Mouse (Mus musculus) midbrain, embryonic 13.5 days (tissue): Measurements from ENCODE around the gene Glmn. TPM values are rescaled to one million over a fixed set of nuclear protein-coding genes. Genes with fewer than 3 reads are reported as not detected.

Experiments
- ATAC-seq: fragments of 200-750 bp; cut with Nextera tagmentation; 2 replicates; pipeline ENCODE4 v1.8.0; 2017; ENCODE audit warnings: mild to moderate bottlenecking, moderate TSS enrichment, moderate library complexity
- H3K27ac ChIP-seq: fragments of 300-500 bp; sonication (generic); 2 replicates; pipeline ENCODE4 v1.5.1; 2015; ENCODE audit warnings: inconsistent platforms, mild to moderate bottlenecking, moderate library complexity
- H3K27me3 ChIP-seq: fragments of 300-500 bp; sonication (generic); 2 replicates; pipeline ENCODE4 v1.6.1; 2015; ENCODE audit warnings: mild to moderate bottlenecking, inconsistent platforms
- H3K36me3 ChIP-seq: fragments of 300-500 bp; sonication (generic); 2 replicates; pipeline ENCODE4 v1.6.1; 2015; ENCODE audit warnings: mild to moderate bottlenecking, inconsistent platforms
- H3K4me1 ChIP-seq: fragments of 300-500 bp; sonication (generic); replicated peaks from 2 replicates; pipeline ENCODE4 v1.6.1; 2015; ENCODE audit warnings: inconsistent platforms
- H3K4me2 ChIP-seq: fragments of 300-500 bp; sonication (generic); replicated peaks from 2 replicates; pipeline ENCODE4 v1.6.1; 2015; ENCODE audit warnings: moderate library complexity, mild to moderate bottlenecking, inconsistent platforms
- H3K4me3 ChIP-seq: fragments of 300-500 bp; sonication (generic); replicated peaks from 2 replicates; pipeline ENCODE4 v1.5.1; 2015; ENCODE audit warnings: mild to moderate bottlenecking, inconsistent platforms
- H3K9ac ChIP-seq: fragments of 300-500 bp; sonication (generic); replicated peaks from 2 replicates; pipeline ENCODE4 v1.6.1; 2015; ENCODE audit warnings: mild to moderate bottlenecking, inconsistent platforms
- H3K9me3 ChIP-seq: fragments of 300-500 bp; sonication (generic); 2 replicates; pipeline ENCODE4 v1.6.1; 2016; ENCODE audit warnings: mild to moderate bottlenecking, inconsistent platforms
- WGBS: fragments of 180-500 bp; shearing (Covaris S2); methylation state at CpG from one replicate; pipeline ENCODE4 v1.1.7; 2015; 5-methylcytosine and 5-hydroxymethylcytosine counted together
- polyA plus RNA-seq: library from polyadenylated mRNA; unstranded; fragments of >200 nt; fragmentation: Nextera tagmentation; extraction: Ambion mirVana; gene quantifications from 2 replicates; pipeline ENCODE4 v1.2.1, GENCODE M21; 2015

Glmn gene
- polyA plus RNA-seq: 32.6 and 42.3 TPM in 2 replicates

DNA sequence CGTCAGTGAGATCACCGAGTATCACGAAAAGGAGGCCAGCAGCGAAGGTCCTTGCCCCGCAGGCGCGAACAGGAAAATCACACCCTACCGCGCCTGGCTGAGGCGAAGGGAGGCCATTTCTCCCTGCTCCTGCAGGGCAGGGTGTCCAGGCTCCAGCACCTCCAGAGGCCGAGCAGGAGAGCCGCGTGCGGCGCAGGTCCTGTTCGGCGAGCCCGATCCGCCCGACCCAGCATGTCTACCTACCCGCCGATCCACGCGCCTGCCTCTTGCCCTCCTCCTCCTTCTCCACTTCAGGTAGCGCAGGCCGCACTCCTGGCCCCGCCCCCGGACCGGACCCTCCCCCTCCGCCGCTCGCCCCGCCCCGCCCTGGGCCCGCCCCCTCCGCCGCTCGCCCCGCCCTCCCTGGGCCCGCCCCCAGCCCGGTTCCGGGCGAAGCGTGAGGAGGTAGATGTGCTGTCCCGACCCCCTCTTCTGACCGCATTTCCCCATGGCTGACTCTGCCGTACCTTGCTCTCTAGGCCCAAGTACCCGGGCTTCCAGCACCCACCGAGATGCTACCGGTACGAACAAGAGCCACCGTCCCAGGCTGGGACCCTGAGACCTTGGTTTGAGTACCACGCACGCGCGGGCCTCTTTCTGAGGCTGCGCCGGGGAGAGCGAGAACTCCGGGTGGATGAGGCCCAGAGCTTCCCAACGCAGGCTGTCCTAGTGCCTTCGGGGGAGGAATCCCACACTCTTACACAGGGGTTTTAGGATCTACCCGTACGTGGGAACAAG, at the start of gene Glmn, which contains the start of gene Rpap2:
Glmn (minus strand) TSS at position 588 of the 777 bp plus-strand sequence.
Rpap2 (plus strand) TSS at position 73 of the 777 bp plus-strand sequence.
- H3K9ac ChIP-seq: peak within 1 kb of the TSS; percentile 82
- H3K4me3 ChIP-seq: peak within 1 kb of the TSS; percentile 65
- peaks cover 16% of the 10 kb centered on the region for H3K36me3 ChIP-seq
- under 1% methylated on average over 59 of the region's 64 CpGs for WGBS
- no peaks in the 10 kb centered on the region for H3K9me3 ChIP-seq
- no peaks in the 10 kb centered on the region for H3K27me3 ChIP-seq
- H3K4me1 ChIP-seq: peaks cover 11% of the 10 kb centered on the region
- H3K4me2 ChIP-seq: peak within 1 kb of the TSS; percentile 72
- peak; percentile 97 for ATAC-seq
- H3K27ac ChIP-seq: peak within 1 kb of the TSS; percentile 88

GRCm38 (mm10) chr5:107645935-107646334, 48.2 kb upstream of the Glmn start:
- no peak overlapping the region for H3K4me3 ChIP-seq
- 84% methylated on average over 2 of the region's 2 CpGs for WGBS
- no peak for ATAC-seq
- no peaks in the 10 kb centered on the region for H3K27me3 ChIP-seq
- no peaks in the 10 kb centered on the region for H3K9me3 ChIP-seq
- H3K36me3 ChIP-seq: peaks cover 10% of the 10 kb centered on the region; the same call in 1 of the 2 replicates
- H3K4me1 ChIP-seq: no peaks in the 10 kb centered on the region
- no peak overlapping the region for H3K27ac ChIP-seq
- no peak overlapping the region for H3K4me2 ChIP-seq
- no peak overlapping the region for H3K9ac ChIP-seq

GRCm38 (mm10) chr5:107644595-107644994, 46.9 kb upstream of the Glmn start:
- Histone ChIP-seq H3K4me3 (no peak overlapping the region), H3K4me1 (no peaks in the 10 kb centered on the region), H3K4me2 (no peak overlapping the region), H3K9ac (no peak overlapping the region), H3K9me3 (no peaks in the 10 kb centered on the region), H3K36me3 (peaks cover 10% of the 10 kb centered on the region; the same call in 1 of the 2 replicates), H3K27ac (no peak overlapping the region), H3K27me3 (no peaks in the 10 kb centered on the region)
- no peak for ATAC-seq
- WGBS: 96% methylated on average over 2 of the region's 2 CpGs

DNA sequence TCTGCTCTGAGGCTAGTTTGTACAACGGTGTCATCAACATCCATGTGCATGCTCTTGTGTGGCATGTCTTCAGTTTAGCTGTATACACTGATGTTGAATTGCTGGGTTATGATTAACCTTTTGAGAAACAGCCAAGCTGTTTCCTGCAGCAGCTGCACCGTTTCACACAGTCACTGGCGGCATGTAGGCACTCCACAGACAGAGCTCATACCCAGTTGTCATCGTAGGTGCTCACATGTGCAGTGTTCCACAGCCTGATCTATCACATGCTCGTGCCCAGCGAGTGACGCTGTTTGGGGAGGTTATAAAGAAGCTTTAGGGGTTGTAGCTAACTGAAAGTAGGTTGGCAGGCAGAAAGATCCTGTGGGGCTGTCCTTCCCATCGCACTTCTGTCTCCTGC, 40.7 kb upstream of the Glmn start:
- H3K4me3 ChIP-seq: no peak overlapping the region

DNA sequence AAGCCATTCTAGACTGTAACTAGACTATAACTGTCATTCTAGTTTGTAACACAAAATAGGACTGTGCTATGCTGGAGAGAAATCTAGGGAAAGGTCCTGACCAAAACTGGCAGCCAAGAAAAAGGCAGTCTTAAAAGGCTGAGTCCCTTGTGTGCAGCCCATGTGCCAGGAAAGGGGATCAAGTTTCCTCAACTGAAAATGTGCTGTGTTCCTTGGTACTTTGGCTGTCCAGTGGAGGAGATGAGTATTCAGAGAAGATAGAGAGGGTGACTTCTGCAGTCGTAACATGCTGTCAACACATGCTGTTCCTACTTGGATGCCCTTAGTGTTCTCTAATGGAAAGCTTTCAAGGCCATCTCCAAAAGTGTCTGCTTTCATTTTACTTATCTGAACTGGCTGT, 39.4 kb upstream of the Glmn start:
- Histone ChIP-seq H3K36me3 (peaks cover 14% of the 10 kb centered on the region; the same call in 1 of the 2 replicates), H3K9ac (no peak overlapping the region), H3K4me3 (no peak overlapping the region), H3K4me1 (no peaks in the 10 kb centered on the region), H3K4me2 (no peak overlapping the region), H3K27me3 (no peaks in the 10 kb centered on the region), H3K27ac (no peak overlapping the region), H3K9me3 (no peaks in the 10 kb centered on the region)
- 90% methylated on average over 1 of the region's 1 CpGs for WGBS
- ATAC-seq: no peak

More for the DNA sequence above, 40.7 kb upstream of the Glmn start:
- Histone ChIP-seq H3K27me3 (no peaks in the 10 kb centered on the region), H3K9ac (no peak overlapping the region), H3K9me3 (no peaks in the 10 kb centered on the region), H3K27ac (no peak overlapping the region), H3K4me2 (no peak overlapping the region), H3K36me3 (peaks cover 19% of the 10 kb centered on the region; the same call in 1 of the 2 replicates), H3K4me1 (no peaks in the 10 kb centered on the region)
- WGBS: 94% methylated on average over 8 of the region's 8 CpGs
- no peak for ATAC-seq

GRCm38 (mm10) chr5:107633651-107634050, 36.0 kb upstream of the Glmn start:
- Histone ChIP-seq H3K4me2 (no peak overlapping the region), H3K9ac (no peak overlapping the region), H3K36me3 (peaks cover 36% of the 10 kb centered on the region), H3K4me1 (no peaks in the 10 kb centered on the region), H3K4me3 (no peak overlapping the region), H3K27ac (no peak overlapping the region), H3K27me3 (no peaks in the 10 kb centered on the region), H3K9me3 (no peaks in the 10 kb centered on the region)
- ATAC-seq: no peak
- WGBS: 82% methylated on average over 4 of the region's 4 CpGs

GRCm38 (mm10) chr5:107621327-107621726, 23.6 kb upstream of the Glmn start:
- 94% methylated on average over 3 of the region's 3 CpGs for WGBS
- no peak for ATAC-seq
- Histone ChIP-seq H3K9me3 (no peaks in the 10 kb centered on the region), H3K4me2 (no peak overlapping the region), H3K36me3 (peaks cover 50% of the 10 kb centered on the region), H3K4me1 (no peaks in the 10 kb centered on the region), H3K27me3 (no peaks in the 10 kb centered on the region), H3K27ac (no peak overlapping the region), H3K4me3 (no peak overlapping the region), H3K9ac (no peak overlapping the region)

GRCm38 (mm10) chr5:107617986-107618385, 20.3 kb upstream of the Glmn start:
- 88% methylated on average over 6 of the region's 6 CpGs for WGBS
- Histone ChIP-seq H3K4me3 (no peak overlapping the region), H3K36me3 (peaks cover 44% of the 10 kb centered on the region), H3K4me1 (no peaks in the 10 kb centered on the region), H3K9ac (no peak overlapping the region), H3K27ac (no peak overlapping the region), H3K9me3 (no peaks in the 10 kb centered on the region), H3K4me2 (no peak overlapping the region), H3K27me3 (no peaks in the 10 kb centered on the region)
- no peak for ATAC-seq

- H3K27ac ChIP-seq: no peak overlapping the region
- no peak overlapping the region for H3K4me3 ChIP-seq
- 0 out of 2 replicates have a peak, but pooled peaks have one; percentile 53 for ATAC-seq
- H3K9me3 ChIP-seq: no peaks in the 10 kb centered on the region
- H3K9ac ChIP-seq: no peak overlapping the region
- no peak overlapping the region for H3K4me2 ChIP-seq
- no peaks in the 10 kb centered on the region for H3K4me1 ChIP-seq
- no peaks in the 10 kb centered on the region for H3K27me3 ChIP-seq
- peaks cover 33% of the 10 kb centered on the region for H3K36me3 ChIP-seq
- 1% methylated on average over 2 of the region's 2 CpGs for WGBS
Measured at GRCm38 (mm10) chr5:107611224-107611623, 13.5 kb upstream of the Glmn start.

- peak overlapping the region; percentile 82 for H3K9ac ChIP-seq
- no peak overlapping the region for H3K27ac ChIP-seq
- H3K4me2 ChIP-seq: peak overlapping the region; percentile 72
- peak overlapping the region; percentile 65 for H3K4me3 ChIP-seq
- peaks cover 16% of the 10 kb centered on the region for H3K36me3 ChIP-seq
- no peaks in the 10 kb centered on the region for H3K27me3 ChIP-seq
- ATAC-seq: no peak
- peaks cover 11% of the 10 kb centered on the region for H3K4me1 ChIP-seq
- 28% methylated on average over 4 of the region's 4 CpGs for WGBS
- H3K9me3 ChIP-seq: no peaks in the 10 kb centered on the region
Measured at GRCm38 (mm10) chr5:107598380-107598779, 692 bp upstream of the Glmn start.

GRCm38 (mm10) chr5:107569148-107569547, 28.5 kb downstream of the Glmn start:
- Histone ChIP-seq H3K36me3 (peaks cover 62% of the 10 kb centered on the region), H3K4me3 (no peak overlapping the region), H3K27ac (no peak overlapping the region), H3K4me2 (no peak overlapping the region), H3K4me1 (no peaks in the 10 kb centered on the region), H3K27me3 (no peaks in the 10 kb centered on the region), H3K9ac (no peak overlapping the region), H3K9me3 (no peaks in the 10 kb centered on the region)
- 94% methylated on average over 9 of the region's 9 CpGs for whole genome bisulfite sequencing
- no peak for ATAC-seq

DNA sequence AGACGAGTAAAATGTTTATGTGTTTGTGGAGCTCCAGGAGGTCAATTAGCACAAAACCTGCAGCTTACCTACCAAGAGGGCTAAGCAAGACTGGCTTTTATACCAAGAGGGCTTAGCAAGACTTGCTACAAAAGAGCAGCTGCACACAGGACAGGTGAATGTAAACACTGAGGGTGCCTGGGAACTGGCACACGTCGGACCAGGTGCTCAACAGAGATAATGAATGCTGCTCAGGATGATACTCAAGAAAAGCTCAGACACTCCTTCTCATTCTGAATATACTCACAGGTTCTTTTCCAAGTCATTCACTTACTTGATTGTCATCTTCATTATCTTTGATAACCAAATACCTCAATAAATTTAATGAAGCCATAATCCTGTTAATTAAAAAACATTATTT, 40.7 kb downstream of the Glmn start:
- no peaks in the 10 kb centered on the region for H3K4me1 ChIP-seq
- no peak overlapping the region for H3K4me2 ChIP-seq
- H3K4me3 ChIP-seq: no peak overlapping the region
- ATAC-seq: no peak
- WGBS: 86% methylated on average over 3 of the region's 3 CpGs
- H3K36me3 ChIP-seq: peaks cover 56% of the 10 kb centered on the region
- no peaks in the 10 kb centered on the region for H3K9me3 ChIP-seq
- no peaks in the 10 kb centered on the region for H3K27me3 ChIP-seq
- H3K27ac ChIP-seq: no peak overlapping the region
- no peak overlapping the region for H3K9ac ChIP-seq
